Mouse (Mus musculus) testis, postnatal 14 days (tissue): Measurements from ENCODE around the gene Mlxip.
A peak's percentile ranks its signal among the peaks of the same experiment; 100 is the strongest.

Source experiments
- DNase-seq: peaks from one replicate; pipeline ENCODE4 v3.0.0; 2021; ENCODE audit warnings: low spot score

The Mlxip gene

DNA sequence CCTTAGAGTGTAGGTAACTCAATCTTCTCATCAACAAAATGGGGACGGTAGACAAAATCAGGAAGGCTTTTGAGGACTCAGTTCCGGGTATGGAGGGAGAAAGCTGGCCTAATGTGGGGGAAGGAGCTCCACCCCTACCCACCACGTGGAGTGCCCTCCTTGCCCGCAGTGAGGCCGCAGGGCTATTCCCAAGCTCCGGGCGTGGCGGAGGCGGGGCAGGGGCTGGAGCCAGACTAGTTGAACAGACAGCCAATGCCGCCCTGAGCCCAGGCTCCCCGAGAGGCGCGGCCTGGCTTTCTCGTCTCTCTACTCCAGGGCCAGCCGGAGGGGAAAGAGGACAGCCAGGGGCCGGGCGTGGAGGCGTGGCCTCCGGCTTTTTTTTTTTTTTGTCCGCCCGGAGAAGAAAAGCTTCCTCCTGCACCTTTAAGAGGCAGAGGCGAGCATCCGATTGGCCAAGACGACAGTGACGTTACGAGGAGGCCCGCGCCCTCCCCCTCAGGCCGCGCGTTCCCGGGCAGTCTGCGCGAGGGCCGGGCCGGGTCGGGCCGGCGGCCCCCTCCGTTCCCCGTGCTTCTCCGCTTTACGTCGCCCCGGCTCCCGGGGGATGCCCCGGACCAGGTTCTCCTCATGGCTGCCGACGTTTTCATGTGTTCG, at the start of gene Mlxip:
TSS of gene Mlxip (plus strand) at position 496 of the 654 bp plus-strand sequence.
- peak; percentile 94 for DNase-seq

GRCm38 (mm10) chr5:123344963-123345852, 49.4 kb upstream of the Mlxip start:
- DNase-seq = peak; percentile 44

DNA sequence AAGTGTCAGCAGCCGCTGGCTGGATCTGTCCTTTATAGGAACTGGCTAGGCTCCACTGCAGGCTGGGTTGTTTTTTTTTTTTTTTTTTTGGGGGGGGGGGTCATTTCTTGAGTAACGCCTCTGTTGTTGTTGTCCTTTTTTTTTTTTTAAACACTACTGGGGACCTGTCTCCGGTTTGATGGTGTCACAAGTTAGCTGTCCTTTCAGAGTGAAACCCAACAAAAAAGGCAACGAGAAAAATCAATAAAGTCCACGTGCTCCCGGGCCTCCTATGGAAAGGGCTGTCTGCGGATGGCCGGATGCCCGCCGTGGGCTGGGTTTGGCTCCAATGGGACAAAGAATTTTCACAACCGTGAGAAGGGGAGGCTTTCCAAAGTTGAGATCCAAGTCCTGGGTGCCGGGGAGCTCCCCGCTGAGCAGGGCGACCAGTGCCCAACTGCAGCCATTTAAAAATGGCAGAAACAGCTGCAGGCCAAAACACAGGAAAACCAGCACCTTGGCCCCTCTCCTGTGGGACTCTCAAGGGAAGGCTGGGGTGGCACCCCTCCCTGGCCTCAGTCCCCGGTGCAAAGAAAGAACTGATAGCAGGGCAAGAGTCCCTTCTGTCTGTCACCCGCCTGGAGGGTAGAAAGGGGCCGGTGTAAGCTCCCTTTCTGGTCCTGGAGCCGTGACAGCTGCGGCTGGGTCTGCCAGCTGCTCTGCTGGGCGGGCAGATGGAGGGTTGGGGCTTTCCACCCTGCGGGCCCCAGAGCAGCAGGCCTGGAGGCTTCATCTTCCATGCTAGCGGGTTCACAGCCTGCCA, 48.5 kb upstream of the Mlxip start:
- peak; percentile 45 for DNase-seq

- no peak for DNase-seq
Measured at GRCm38 (mm10) chr5:123346701-123347270, 47.8 kb upstream of the Mlxip start.

GRCm38 (mm10) chr5:123347985-123348384, 46.6 kb upstream of the Mlxip start:
- DNase-seq = no peak

DNA sequence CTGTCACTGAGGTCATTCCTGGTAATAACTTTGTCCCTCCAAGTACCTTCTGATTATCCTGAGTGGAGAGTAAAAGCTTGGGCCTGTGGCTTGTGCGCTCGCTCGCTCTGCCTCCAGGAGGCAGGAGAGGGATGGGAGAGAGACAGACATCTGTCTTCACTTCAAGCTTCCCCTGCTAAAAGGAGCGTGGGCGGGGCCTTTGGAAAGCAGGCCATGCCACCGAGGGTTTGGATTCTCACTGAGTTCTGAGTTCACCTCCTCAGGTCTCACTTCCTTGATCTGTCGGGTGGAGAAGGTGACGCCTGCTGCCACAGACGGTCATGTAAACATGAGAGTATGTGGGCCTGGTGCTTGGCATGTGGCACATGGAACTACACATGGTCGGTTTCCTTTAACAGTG, 44.2 kb upstream of the Mlxip start:
- DNase-seq = no peak

DNA sequence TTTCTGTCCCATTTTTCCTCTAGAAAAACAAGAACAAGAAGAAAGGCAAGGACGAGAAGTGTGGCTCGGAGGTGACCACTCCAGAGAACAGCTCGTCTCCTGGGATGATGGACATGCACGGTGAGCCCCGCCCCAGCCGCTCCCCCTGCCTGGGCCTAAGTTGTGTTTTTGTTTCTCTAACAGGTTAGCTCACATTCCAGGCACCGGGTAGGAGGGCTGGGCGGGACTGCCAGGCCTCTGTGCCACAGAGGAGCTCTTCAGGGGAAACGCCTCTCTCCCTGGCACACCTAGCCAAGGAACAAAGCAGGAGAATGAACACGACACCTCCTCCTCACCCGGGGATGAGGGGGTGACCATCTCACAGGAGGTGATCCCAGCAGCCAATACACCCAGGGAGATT, 38.7 kb upstream of the Mlxip start:
- DNase-seq = no peak

DNA sequence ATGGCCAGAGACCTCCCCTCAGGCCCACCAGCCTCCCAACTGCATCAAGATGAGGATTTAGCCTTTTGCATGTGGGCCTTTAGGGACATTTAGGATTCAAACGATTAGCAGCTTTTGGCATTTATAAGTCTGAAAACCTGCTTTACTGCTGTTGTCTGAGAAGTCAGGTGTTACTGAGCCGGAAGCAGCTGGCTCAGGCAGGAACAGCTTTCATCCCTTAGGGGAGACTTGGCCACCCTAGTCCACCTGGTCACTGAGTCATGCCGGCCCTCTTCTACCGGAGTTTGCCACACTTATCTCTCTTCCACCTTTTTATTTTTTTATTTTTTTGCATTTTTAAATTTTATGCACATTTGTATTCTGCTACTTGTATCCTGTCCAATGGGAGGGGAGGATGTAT, 37.3 kb upstream of the Mlxip start:
- no peak for DNase-seq

DNA sequence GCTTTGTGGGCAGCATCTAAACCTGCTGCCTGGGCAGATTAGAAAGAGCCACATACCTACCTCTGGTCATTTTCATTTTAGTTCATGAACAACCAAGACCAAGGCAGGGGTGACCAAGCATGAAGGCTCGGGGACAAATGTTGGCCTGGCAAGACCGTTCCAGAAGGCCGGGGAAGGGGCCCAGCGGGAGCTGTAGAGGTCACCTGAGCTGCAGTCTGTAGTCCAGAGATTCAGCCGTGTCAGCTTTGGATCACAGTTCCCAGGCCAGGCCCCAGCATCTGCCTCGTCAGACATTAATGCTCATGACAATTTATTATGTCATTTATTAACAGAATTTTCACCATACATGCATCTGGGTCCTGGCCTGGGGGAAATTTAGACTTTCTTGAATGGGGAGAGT, 35.2 kb upstream of the Mlxip start:
- no peak for DNase-seq

- DNase-seq = no peak
Measured at GRCm38 (mm10) chr5:123362911-123363310, 31.7 kb upstream of the Mlxip start.

GRCm38 (mm10) chr5:123364302-123364971, 30.2 kb upstream of the Mlxip start:
- DNase-seq = no peak

- no peak for DNase-seq
Measured at GRCm38 (mm10) chr5:123368869-123369488, 25.6 kb upstream of the Mlxip start.

DNA sequence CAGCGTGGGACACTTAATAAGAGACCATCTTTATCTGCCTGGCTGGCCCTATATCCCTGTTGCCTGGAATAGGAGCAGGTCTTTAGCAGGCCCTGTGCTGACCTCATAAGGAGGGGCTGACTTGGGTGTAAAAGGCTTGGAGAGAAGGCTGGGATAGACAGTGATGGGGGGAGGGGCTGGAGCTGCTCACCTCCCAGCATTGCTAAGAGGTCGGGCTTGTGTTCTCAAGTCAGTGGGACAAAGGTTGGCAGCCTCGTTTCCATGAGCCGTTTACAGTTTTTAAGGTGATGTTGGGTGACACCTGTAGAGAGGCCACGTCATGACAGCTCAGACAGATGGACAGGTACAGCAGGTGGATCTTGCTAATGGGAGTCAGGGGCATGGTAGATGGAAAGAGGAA, 24.5 kb upstream of the Mlxip start:
- no peak for DNase-seq

DNA sequence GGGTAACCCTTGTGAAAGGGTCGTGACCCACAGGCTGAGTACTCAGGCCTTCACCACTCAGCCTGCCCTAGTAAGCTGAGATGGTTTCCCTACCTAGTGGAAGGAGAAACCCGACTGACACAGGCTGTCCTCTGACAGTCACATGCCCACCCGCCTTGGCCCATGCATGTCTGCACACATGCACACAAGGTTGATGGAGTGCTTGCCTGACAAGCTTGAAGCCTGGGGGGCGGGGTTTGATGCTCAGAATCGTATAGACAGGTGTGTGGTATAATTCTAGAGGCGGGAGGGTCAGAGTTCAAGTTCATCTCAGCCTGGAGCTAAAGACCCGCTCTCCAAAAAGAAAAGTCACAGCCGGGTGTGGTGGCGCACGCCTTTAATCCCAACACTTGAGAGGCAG, 19.3 kb upstream of the Mlxip start:
- DNase-seq = no peak

GRCm38 (mm10) chr5:123375793-123376452, 18.7 kb upstream of the Mlxip start:
- DNase-seq = no peak

DNA sequence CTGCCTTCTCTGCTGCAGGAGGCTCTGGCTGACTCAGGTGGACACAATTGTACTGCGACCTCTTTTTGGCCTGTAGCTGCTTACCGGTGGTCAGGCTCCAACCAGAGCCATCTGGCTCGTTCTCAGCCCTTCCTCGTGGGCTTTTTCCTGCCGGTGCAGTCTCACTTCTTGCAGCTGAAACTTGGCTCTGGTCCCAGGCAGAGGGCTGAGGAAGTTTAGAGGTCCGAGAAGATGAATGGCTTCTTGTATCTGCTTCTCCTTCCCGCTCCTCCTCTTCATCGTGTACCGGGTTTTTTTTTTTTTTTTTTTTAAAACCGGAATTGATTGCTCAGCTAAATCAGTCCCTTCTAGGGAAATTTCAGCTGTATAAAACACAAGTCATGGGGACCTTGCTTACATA, 18.0 kb upstream of the Mlxip start:
- DNase-seq = peak; percentile 48

DNA sequence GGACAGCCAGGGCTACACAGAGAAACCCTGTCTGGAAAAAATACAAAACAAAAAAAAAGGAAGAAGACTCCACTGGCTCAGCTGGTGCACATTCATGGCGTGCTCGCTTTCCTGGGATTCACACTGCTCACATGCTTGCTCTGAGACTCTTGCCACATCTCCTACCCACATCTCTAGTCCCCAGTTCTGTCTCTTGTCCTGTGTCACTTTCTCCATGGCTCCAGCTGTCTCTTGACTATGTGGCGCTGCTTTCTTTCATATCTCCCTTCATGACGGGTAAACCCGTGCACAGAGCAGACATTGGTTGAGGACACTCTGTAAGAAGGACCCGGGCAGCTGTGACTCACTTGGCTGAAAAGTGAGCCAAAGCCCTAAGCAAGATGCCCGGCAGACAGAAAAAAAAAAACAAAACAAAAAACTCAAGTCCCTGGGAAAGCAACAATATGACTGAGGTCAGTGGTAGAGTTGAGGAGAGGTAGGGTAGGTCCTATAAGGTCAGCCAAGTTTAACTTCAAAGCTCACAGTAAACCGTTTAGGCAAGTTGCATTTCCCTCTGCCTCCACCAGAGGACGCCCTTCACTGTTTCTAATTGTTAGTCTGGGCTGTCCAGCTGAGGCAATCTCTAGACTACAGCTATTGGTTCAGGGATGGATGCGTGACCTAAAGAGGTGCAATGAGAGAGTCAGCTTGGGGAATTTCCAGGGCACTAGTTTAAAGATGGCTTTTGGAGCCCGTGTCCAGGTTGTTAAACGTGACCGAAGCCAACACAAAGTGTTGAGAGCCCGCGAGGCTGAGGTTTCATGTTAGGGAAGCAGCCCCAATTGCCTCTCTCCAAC, 17.3 kb upstream of the Mlxip start:
- DNase-seq = peak; percentile 54

GRCm38 (mm10) chr5:123378712-123379111, 15.9 kb upstream of the Mlxip start:
- DNase-seq = no peak

DNA sequence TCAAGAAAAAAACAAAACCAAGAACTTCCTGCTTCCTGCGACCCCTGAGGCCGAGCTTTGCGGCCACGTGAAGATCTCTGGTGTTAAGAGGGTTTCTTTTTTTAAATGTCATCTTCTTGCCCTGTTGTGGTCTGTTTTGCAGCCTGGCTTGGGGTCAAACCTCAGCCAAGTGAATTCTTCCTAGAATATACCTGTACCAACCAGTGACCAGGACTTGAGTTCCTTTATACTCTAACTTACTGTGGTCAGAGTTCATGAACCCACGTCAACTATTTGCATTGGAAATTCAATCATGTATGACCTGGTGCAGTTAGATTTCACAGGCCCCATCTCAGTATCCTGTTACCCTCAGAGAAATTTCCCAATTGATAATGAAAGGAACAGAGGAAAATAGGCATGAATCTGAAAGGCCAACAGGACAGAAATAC, 15.1 kb upstream of the Mlxip start:
- no peak for DNase-seq

GRCm38 (mm10) chr5:123381968-123382367, 12.6 kb upstream of the Mlxip start:
- DNase-seq = no peak
